Mouse (Mus musculus) left cerebral cortex, postnatal 4 days (tissue): ENCODE results near the gene Irak4. TPM values are rescaled to one million over a fixed set of nuclear protein-coding genes. Genes with fewer than 3 reads are reported as not detected.
A peak's percentile ranks its signal among the peaks of the same experiment; 100 is the strongest.

Experiments
- DNase-seq: peaks from one replicate; pipeline ENCODE4 v3.0.0-alpha.2; 2022
- intact Hi-C: fragments of 180-260 bp; cut with DNase I; formaldehyde crosslinking; loops from one replicate; pipeline ENCODE4 v1.15.1; 2025
- total RNA-seq, 2 experiments: library from RNA; stranded (reverse); gene quantifications; 2 replicates each; pipeline ENCODE4 v1.2.3; 2021

Gene Irak4
- total RNA-seq, 2 experiments from 2014 or later = 1.5 to 1.8 TPM

DNA sequence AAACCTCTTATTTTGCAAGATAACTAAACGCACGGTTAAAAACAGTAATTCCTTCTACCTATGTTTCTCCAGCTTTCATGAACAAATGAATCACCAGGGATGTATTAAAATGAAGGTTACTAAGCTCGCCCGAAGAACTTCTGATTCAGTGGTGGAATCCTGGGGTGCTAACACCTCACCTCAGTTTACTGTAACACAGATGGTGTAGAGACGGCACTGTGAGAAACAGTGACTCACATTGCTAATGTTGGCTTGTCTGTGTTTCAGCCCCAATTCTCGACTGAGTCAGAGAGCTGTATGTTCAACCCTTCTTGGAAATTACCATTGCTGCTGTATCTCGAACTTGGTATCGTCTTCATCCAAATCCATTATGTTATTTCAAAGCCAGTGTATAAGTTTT lies 64.3 kb downstream of the Irak4 start:
- intact Hi-C loops = no loop called here
- no peak for DNase-seq

GRCm38 (mm10) chr15:94616036-94616435 lies 72.6 kb downstream of the Irak4 start:
- intact Hi-C loops = no loop called here
- DNase-seq = no peak

GRCm38 (mm10) chr15:94620909-94621308 lies 77.5 kb downstream of the Irak4 start:
- intact Hi-C loops = no loop called here
- DNase-seq = no peak

DNA sequence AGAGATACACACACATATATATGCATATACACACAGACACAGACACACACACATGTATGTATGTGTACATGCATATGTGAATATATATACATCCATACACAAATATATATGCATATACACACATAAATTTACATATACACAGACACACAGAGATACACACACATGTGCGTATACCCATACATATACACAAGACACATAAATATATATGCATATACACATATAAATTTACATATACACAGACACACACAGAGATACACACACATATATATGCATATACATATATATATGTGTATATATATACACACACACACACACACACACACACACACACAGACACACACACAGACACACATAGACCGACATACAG lies 85.0 kb downstream of the Irak4 start:
- intact Hi-C loops = no loop called here
- DNase-seq = no peak

DNA sequence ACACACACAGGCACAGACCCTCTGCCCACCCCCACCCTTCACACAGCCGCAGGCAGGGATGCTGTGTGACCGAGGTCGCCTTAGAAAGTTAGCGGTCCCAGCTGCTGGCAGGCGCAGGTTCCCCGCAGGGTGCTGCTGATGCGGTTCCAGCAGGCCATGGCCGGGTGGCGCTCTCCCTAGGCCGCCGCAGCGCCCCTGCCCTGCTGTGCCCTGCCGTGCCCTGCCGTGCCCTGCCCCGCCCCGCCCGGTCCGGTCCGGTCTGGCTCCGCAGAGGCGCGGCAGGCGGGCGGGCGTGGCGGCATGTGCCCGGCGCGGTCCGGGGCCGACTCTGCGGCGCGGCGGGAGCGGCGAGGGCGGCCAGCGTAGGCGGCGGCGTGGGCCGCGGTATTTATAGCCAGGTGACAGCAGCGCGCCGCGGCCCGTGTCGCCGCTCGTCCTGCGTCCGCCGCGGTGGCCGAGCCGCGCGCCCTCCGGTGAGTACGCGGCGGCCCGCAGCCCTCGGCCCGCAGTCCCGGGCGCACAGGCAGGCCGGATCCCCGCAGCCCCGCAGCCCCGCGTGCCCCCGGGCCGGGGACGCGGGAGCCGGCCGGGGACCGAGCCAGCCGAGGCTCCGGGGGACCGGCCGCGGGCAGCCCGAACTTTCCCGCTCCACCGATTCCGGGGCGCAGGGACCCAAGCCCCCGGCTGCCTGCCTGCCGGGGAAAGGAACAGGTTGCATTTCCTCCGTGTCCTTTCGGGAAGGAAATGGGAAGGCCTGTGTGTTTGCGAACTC lies 85.6 kb downstream of the Irak4 start, which contains the start of gene Tmem117:
TSS of gene Tmem117 (plus strand) at position 403 of the 772 bp plus-strand sequence.
- DNase-seq = peak; percentile 46
- intact Hi-C loops = no loop called here

DNA sequence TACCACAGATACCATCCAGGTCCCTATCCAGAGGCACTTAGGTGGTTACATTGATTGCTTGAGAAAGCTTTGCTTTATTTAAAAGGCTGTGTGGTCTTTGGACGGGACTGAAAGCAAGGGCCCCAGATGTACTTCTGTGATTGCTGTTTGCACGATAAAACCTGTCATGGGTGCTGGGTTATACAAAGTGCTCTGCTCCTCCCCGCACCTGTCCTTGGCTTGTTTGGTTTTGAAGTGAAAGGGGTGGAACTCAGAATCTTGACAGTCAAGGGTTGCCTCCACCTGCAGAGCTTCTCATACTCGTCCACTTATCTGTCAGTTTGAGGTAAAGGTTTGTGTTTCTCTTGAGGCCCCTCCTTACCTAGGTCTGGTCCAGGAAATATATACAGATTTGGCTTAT lies 87.1 kb downstream of the Irak4 start:
- intact Hi-C loops = no loop called here

More for the DNA sequence above, 87.1 kb downstream of the Irak4 start:
- DNase-seq = no peak

Other genes starting within 250 kb of the Irak4 start
- gene Adamts20, start 78.2 kb upstream of the Irak4 start, total RNA-seq = 10 to 100 TPM; 13.3 to 16.4 TPM
- 1 to 10 TPM; 5.4 to 6.0 TPM for gene Pus7l, start 96 bp upstream of the Irak4 start, total RNA-seq
- gene Twf1, start 46.2 kb downstream of the Irak4 start, total RNA-seq = 10 to 100 TPM; 51.4 to 52.5 TPM
- 1 to 10 TPM; 9.5 to 9.9 TPM for gene Tmem117, start 85.6 kb downstream of the Irak4 start, total RNA-seq